Mouse (Mus musculus): ENCODE measurements around the gene Lrrk1. TPM values are rescaled to one million over a fixed set of nuclear protein-coding genes. Genes with fewer than 3 reads are reported as not detected.

Lrrk1 gene
- polyA plus RNA-seq, 1 experiment from 2014 or later: 2.8 TPM

GRCm38 (mm10) chr7:66369934-66370445, 18.2 kb downstream of the Lrrk1 start:
- ATAC-seq: no peak
- 89% methylated on average over 5 of the region's 5 CpGs for WGBS
- Histone ChIP-seq H3K9ac (ENCODE audit: low read depth, low read length) (no peak overlapping the region), H3K4me2 (ENCODE audit: low read length) (no peak overlapping the region), H3K27me3 (ENCODE audit: control insufficient read depth, insufficient read depth, low read depth, low read length) (no peaks in the 10 kb centered on the region), H3K9me3 (replicated peaks; ENCODE audit: control insufficient read depth, low read length, poor library complexity, severe bottlenecking) (no peaks in the 10 kb centered on the region), H3K27ac (ENCODE audit: low read length) (no peak overlapping the region), H3K4me1 (ENCODE audit: control insufficient read depth, insufficient read depth, low read length) (no peaks in the 10 kb centered on the region), H3K36me3 (ENCODE audit: control insufficient read depth, insufficient read depth, low read length) (no peaks in the 10 kb centered on the region), H3K4me3 (ENCODE audit: low read depth, low read length) (no peak overlapping the region)

- no peak overlapping the region for H3K27ac ChIP-seq (ENCODE audit: low read length)
- no peak overlapping the region for H3K4me3 ChIP-seq (ENCODE audit: low read depth, low read length)
- H3K4me1 ChIP-seq (ENCODE audit: control insufficient read depth, insufficient read depth, low read length): no peaks in the 10 kb centered on the region
- WGBS: 73% methylated on average over 5 of the region's 5 CpGs
- no peak overlapping the region for H3K9ac ChIP-seq (ENCODE audit: low read depth, low read length)
- no peaks in the 10 kb centered on the region for H3K9me3 ChIP-seq (replicated peaks; ENCODE audit: control insufficient read depth, low read length, poor library complexity, severe bottlenecking)
- H3K36me3 ChIP-seq (ENCODE audit: control insufficient read depth, insufficient read depth, low read length): no peaks in the 10 kb centered on the region
- H3K27me3 ChIP-seq (ENCODE audit: control insufficient read depth, insufficient read depth, low read depth, low read length): no peaks in the 10 kb centered on the region
- no peak for ATAC-seq
- H3K4me2 ChIP-seq (ENCODE audit: low read length): no peak overlapping the region
Observed at GRCm38 (mm10) chr7:66369071-66369933, 18.8 kb downstream of the Lrrk1 start.

- Histone ChIP-seq H3K9ac (ENCODE audit: low read depth, low read length) (no peak within 1 kb of the TSS), H3K4me1 (ENCODE audit: control insufficient read depth, insufficient read depth, low read length) (no peaks in the 10 kb centered on the region), H3K36me3 (ENCODE audit: control insufficient read depth, insufficient read depth, low read length) (no peaks in the 10 kb centered on the region), H3K4me2 (ENCODE audit: low read length) (no peak within 1 kb of the TSS), H3K4me3 (ENCODE audit: low read depth, low read length) (no peak within 1 kb of the TSS), H3K27me3 (ENCODE audit: control insufficient read depth, insufficient read depth, low read depth, low read length) (no peaks in the 10 kb centered on the region), H3K27ac (ENCODE audit: low read length) (no peak within 1 kb of the TSS), H3K9me3 (replicated peaks; ENCODE audit: control insufficient read depth, low read length, poor library complexity, severe bottlenecking) (no peaks in the 10 kb centered on the region)
- 54% methylated on average over 2 of the region's 2 CpGs for WGBS
- ATAC-seq: no peak
Observed at GRCm38 (mm10) chr7:66365904-66366303, 22.2 kb downstream of the Lrrk1 start, which contains the start of gene Gm10974. TSS of gene Gm10974 (plus strand) at chr7:66365905.

- Histone ChIP-seq H3K4me3 (ENCODE audit: low read depth, low read length) (no peak overlapping the region), H3K9ac (ENCODE audit: low read depth, low read length) (no peak overlapping the region), H3K9me3 (replicated peaks; ENCODE audit: control insufficient read depth, low read length, poor library complexity, severe bottlenecking) (no peaks in the 10 kb centered on the region; the same call in 1 of the 2 replicates), H3K4me1 (ENCODE audit: control insufficient read depth, insufficient read depth, low read length) (no peaks in the 10 kb centered on the region), H3K27me3 (ENCODE audit: control insufficient read depth, insufficient read depth, low read depth, low read length) (no peaks in the 10 kb centered on the region), H3K27ac (ENCODE audit: low read length) (no peak overlapping the region), H3K4me2 (ENCODE audit: low read length) (no peak overlapping the region), H3K36me3 (ENCODE audit: control insufficient read depth, insufficient read depth, low read length) (no peaks in the 10 kb centered on the region)
- 75% methylated on average over 2 of the region's 2 CpGs for WGBS
- no peak for ATAC-seq
Observed at GRCm38 (mm10) chr7:66365411-66365810, 22.7 kb downstream of the Lrrk1 start.

- no peak for ATAC-seq
- no peaks in the 10 kb centered on the region for H3K36me3 ChIP-seq (ENCODE audit: control insufficient read depth, insufficient read depth, low read length)
- H3K27me3 ChIP-seq (ENCODE audit: control insufficient read depth, insufficient read depth, low read depth, low read length): no peaks in the 10 kb centered on the region
Observed at GRCm38 (mm10) chr7:66364491-66364890, 23.7 kb downstream of the Lrrk1 start.

GRCm38 (mm10) chr7:66359044-66359443, 29.1 kb downstream of the Lrrk1 start:
- Histone ChIP-seq H3K9me3 (replicated peaks; ENCODE audit: control insufficient read depth, low read length, poor library complexity, severe bottlenecking) (no peaks in the 10 kb centered on the region; the same call in 1 of the 2 replicates), H3K9ac (ENCODE audit: low read depth, low read length) (no peak overlapping the region), H3K4me1 (ENCODE audit: control insufficient read depth, insufficient read depth, low read length) (no peaks in the 10 kb centered on the region), H3K36me3 (ENCODE audit: control insufficient read depth, insufficient read depth, low read length) (no peaks in the 10 kb centered on the region), H3K27me3 (ENCODE audit: control insufficient read depth, insufficient read depth, low read depth, low read length) (no peaks in the 10 kb centered on the region), H3K4me3 (ENCODE audit: low read depth, low read length) (no peak overlapping the region), H3K4me2 (ENCODE audit: low read length) (no peak overlapping the region), H3K27ac (ENCODE audit: low read length) (no peak overlapping the region)
- no peak for ATAC-seq
- 87% methylated on average over 4 of the region's 4 CpGs for WGBS

More at GRCm38 (mm10) chr7:66364491-66364890, 23.7 kb downstream of the Lrrk1 start:
- Histone ChIP-seq H3K9ac (ENCODE audit: low read depth, low read length) (no peak overlapping the region), H3K27ac (ENCODE audit: low read length) (no peak overlapping the region), H3K9me3 (replicated peaks; ENCODE audit: control insufficient read depth, low read length, poor library complexity, severe bottlenecking) (no peaks in the 10 kb centered on the region; the same call in 1 of the 2 replicates), H3K4me2 (ENCODE audit: low read length) (no peak overlapping the region), H3K4me1 (ENCODE audit: control insufficient read depth, insufficient read depth, low read length) (no peaks in the 10 kb centered on the region), H3K4me3 (ENCODE audit: low read depth, low read length) (no peak overlapping the region)
- 92% methylated on average over 11 of the region's 11 CpGs for WGBS

- H3K4me3 ChIP-seq (ENCODE audit: low read depth, low read length): no peak overlapping the region
- no peaks in the 10 kb centered on the region; the same call in 1 of the 2 replicates for H3K9me3 ChIP-seq (replicated peaks; ENCODE audit: control insufficient read depth, low read length, poor library complexity, severe bottlenecking)
- WGBS: 94% methylated on average over 3 of the region's 3 CpGs
- no peak overlapping the region for H3K9ac ChIP-seq (ENCODE audit: low read depth, low read length)
- no peak for ATAC-seq
- no peaks in the 10 kb centered on the region for H3K27me3 ChIP-seq (ENCODE audit: control insufficient read depth, insufficient read depth, low read depth, low read length)
- no peak overlapping the region for H3K27ac ChIP-seq (ENCODE audit: low read length)
- no peaks in the 10 kb centered on the region for H3K4me1 ChIP-seq (ENCODE audit: control insufficient read depth, insufficient read depth, low read length)
- H3K4me2 ChIP-seq (ENCODE audit: low read length): no peak overlapping the region
- H3K36me3 ChIP-seq (ENCODE audit: control insufficient read depth, insufficient read depth, low read length): no peaks in the 10 kb centered on the region
Observed at GRCm38 (mm10) chr7:66358461-66358860, 29.7 kb downstream of the Lrrk1 start.

GRCm38 (mm10) chr7:66355791-66356522, 32.2 kb downstream of the Lrrk1 start:
- Histone ChIP-seq H3K4me1 (ENCODE audit: control insufficient read depth, insufficient read depth, low read length) (no peaks in the 10 kb centered on the region), H3K9me3 (replicated peaks; ENCODE audit: control insufficient read depth, low read length, poor library complexity, severe bottlenecking) (no peaks in the 10 kb centered on the region; the same call in 1 of the 2 replicates), H3K27me3 (ENCODE audit: control insufficient read depth, insufficient read depth, low read depth, low read length) (no peaks in the 10 kb centered on the region), H3K36me3 (ENCODE audit: control insufficient read depth, insufficient read depth, low read length) (no peaks in the 10 kb centered on the region), H3K4me2 (ENCODE audit: low read length) (no peak overlapping the region), H3K4me3 (ENCODE audit: low read depth, low read length) (no peak overlapping the region), H3K9ac (ENCODE audit: low read depth, low read length) (no peak overlapping the region), H3K27ac (ENCODE audit: low read length) (no peak overlapping the region)
- ATAC-seq: no peak
- 86% methylated on average over 8 of the region's 8 CpGs for WGBS
